Mouse (Mus musculus) left cerebral cortex, adult 18-20 months (tissue): Measurements from ENCODE around the gene Slc1a3. TPM values are rescaled to one million over a fixed set of nuclear protein-coding genes. Genes with fewer than 3 reads are reported as not detected.

Experiments
- DNase-seq, 2 experiments: peaks; one replicate each; pipeline ENCODE4 v3.0.0; 2021 to 2022; ENCODE audit warnings: low spot score in 2 of 2, mixed read lengths in 1 of 2
- total RNA-seq, 2 experiments: library from RNA; stranded (reverse); gene quantifications; 2 replicates each; pipeline ENCODE4 v1.2.3; 2021

Slc1a3 gene
- total RNA-seq, 2 experiments from 2014 or later = 263 to 298 TPM

GRCm38 (mm10) chr15:8663348-8664099 is 47.0 kb downstream of the Slc1a3 start:
- peak; percentile 25 to 49 for DNase-seq

DNA sequence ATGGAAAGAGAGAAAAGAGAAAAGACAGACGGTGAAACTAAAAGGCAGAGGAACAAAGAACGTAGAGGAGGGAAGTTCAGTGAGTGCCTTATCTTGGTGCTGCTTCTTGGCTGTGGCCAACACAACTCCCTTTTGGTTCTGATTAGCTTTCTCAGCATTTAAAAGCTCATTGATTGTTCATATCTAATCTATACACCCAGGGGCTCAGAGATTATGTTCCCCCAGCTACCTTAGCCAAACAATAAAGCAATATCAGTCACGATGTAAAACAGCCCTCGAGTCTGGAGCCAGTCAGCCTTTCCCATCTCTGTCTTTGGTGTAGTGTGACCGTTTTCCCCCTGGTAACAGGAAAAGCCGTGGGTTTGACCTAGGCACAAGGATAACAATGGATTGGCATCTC is 48.7 kb downstream of the Slc1a3 start:
- no peak for DNase-seq

DNA sequence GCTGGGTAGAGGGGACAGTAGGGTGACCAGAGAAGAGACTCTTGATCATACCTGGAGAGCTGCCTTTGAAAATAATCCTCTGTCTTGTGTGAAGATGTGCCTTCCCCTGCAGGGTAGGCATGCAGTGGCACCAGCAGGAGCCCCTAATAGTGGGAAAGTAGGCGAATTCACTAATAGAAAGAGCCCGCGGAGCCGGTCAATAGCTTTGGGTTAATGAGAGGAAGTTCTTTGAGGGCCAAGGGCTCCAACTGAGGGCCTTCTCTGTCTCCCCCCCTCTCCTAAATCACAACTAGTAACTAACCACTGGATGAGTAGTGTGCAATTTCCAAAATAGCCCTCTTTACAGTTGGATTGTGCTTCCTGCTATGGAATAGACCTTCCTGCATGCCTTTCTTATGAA is 50.6 kb downstream of the Slc1a3 start:
- no peak for DNase-seq

GRCm38 (mm10) chr15:8659483-8659971 is 51.0 kb downstream of the Slc1a3 start:
- no peak for DNase-seq

GRCm38 (mm10) chr15:8658086-8658980 is 52.2 kb downstream of the Slc1a3 start:
- no peak for DNase-seq

- no peak for DNase-seq
These were observed 55.3 kb downstream of the Slc1a3 start for GRCm38 (mm10) chr15:8655251-8655650.

GRCm38 (mm10) chr15:8652637-8653036 is 57.9 kb downstream of the Slc1a3 start:
- DNase-seq = no peak

- DNase-seq = no peak
These were observed 66.4 kb downstream of the Slc1a3 start for GRCm38 (mm10) chr15:8643997-8644692.

- no peak for DNase-seq
These were observed 70.7 kb downstream of the Slc1a3 start for GRCm38 (mm10) chr15:8639856-8640255.

GRCm38 (mm10) chr15:8638568-8639325 is 71.8 kb downstream of the Slc1a3 start:
- DNase-seq = no peak

DNA sequence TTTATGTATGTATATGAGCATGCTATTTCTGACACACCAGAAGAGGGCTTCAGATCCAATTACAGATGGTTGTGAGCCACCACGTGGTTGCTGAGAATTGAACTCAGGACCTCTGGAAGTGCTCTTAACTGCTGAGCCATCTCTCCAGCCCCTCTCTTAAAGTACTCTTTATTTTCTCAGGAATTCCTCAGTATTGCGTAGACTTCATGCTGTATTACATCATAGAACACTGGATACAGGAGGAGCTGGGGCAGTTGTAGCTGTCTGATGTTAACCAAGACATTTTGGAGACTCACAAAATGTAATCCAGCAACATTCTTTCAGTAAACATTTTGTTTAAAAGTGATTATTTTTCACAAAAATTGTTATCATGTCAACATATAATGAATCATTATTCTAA is 73.3 kb downstream of the Slc1a3 start:
- no peak for DNase-seq

DNA sequence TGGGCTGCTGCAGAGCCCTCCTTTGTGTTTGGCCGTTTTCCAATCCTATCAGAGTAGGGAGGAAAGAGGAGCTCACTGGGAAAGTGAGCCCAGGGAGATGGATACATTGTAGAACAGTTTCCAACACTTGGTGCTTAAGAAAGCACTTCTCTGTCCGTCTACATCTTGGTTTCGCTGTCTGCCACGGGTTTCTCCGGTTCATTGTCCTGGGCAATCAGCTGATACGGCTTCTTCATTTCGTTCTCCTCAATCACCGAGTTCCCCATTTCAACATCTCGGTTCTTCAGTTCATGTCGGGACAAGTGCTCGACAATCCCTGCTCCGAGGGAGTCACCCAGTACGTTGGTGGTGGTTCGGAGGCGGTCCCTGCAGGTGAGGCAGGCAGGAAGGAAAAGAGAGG is 74.6 kb downstream of the Slc1a3 start:
- no peak for DNase-seq

- no peak for DNase-seq
These were observed 75.8 kb downstream of the Slc1a3 start for GRCm38 (mm10) chr15:8634807-8635206.

DNA sequence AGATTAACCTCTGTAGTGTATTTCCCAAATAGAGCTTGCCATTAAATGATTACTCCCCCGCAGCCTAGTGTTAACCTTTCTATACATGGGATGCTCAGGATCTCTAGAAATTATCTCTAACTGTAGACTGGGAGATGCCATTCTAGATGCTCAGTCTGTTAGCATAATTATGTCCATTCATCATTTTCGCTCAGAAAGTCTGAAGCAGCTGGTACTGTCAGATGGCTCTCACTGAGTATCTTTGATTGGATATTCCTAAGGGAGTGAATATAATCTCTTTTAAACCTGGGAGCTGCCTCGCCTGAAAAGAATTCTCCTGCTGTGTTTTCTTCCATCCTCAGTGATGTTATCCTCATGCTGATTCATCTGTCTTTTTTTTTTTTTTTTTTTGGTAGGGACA is 76.2 kb downstream of the Slc1a3 start:
- no peak for DNase-seq

DNA sequence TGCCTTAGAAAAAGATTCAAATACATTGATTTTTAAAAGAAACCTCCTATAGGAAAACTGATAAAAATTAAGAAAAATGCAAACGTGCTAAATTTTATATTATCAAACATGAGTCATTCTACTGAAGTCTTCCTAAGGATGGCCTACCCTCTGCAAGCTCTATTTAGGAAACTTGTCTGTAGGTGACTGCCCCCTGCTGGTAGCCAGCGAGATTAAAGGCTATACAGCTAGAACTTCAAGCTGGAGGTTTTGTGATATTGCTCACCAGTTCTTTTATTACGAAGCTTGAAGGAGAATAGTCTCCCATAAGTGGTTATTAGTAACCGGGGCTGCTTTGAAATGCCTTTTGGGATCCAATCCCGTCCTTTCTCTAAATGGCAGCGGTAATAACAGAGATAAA is 77.2 kb downstream of the Slc1a3 start:
- peak; percentile 56 to 76 for DNase-seq

- no peak for DNase-seq
These were observed 78.2 kb downstream of the Slc1a3 start for GRCm38 (mm10) chr15:8632361-8632760.

- peak; percentile 70 to 76 for DNase-seq
These were observed 81.2 kb downstream of the Slc1a3 start for GRCm38 (mm10) chr15:8629317-8629831.

DNA sequence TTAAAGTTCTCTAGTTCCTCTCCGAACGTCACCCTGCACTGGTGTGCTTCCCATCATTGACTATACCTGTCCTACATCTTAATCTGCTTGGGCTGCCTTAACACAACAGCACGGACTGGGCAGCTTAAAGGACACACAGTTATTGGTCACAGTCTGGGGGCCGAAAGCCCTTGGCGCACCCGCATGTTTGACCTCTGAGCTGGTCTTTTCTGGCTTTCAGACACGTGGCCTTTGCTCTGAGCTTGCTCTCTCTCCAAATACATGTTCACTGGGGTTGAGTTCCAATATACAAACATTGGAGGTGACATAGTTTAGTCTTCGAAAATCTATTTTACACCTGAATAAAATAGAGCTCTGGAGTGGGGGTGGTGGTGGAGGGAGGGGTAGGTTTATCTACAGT is 82.4 kb downstream of the Slc1a3 start:
- DNase-seq = no peak

DNA sequence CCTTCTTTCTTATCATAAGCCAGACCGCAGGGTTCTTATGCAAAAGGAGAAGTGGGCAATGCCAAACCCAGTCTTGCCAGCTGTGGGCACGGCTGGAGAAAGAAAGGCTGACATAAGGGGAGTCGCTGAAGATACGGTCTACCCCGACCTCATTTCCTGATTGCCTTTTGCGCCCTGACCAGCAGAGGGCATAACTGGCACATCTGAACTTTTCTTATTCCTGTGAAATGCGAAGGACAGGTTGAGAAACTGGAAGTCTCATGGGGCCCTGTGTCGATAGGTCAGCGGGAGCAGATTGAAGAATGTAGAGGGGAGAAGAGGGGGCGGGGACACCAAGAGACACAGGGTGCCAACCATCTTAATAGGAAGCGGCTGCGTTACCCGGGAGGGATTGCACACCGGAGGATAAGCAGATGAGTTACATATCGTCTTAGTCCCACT is 83.4 kb downstream of the Slc1a3 start:
- DNase-seq = peak; percentile 73 to 74

DNA sequence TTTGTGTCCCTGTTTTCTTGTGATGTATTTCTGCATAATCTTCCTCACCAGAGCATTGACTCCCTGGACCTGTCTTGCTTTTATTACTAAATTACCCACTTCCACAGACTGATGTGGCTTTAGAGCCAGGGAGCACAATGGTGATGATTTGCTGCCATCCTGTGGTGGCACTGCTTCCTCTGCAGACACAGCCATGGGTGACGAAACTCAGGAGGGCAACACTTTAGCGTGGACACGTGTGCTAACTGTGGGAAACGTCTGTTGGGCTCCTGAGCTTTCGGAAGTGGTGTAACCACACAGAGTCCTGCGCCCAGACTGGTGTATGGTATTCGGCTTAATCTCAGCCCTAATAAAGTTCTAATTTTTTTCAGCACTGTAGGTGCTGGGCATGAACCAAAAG is 85.2 kb downstream of the Slc1a3 start:
- peak; percentile 22 to 40 for DNase-seq
